Mouse (Mus musculus) adrenal gland, adult 8-10 months (tissue): ENCODE measurements around the gene Elavl2. TPM values are rescaled to one million over a fixed set of nuclear protein-coding genes. Genes with fewer than 3 reads are reported as not detected.
A peak's percentile ranks its signal among the peaks of the same experiment; 100 is the strongest.

ENCODE experiments used
- DNase-seq: peaks from one replicate; pipeline ENCODE4 v3.0.0; 2022
- total RNA-seq, 4 experiments: library from RNA; stranded (reverse); gene quantifications; 2 replicates each; pipeline ENCODE4 v1.2.4; 2022

The Elavl2 gene
- 1 to 10 TPM in 1 of 4 experiments, under 1 TPM in 3; 0.37 to 1.6 (median 0.68) TPM for total RNA-seq

GRCm38 (mm10) chr4:91400423-91400822 lies at the start of gene Elavl2:
Gene Elavl2 (minus strand): TSS chr4:91400785.
- no peak for DNase-seq

- no peak for DNase-seq
Measured at GRCm38 (mm10) chr4:91447887-91448286, 47.3 kb upstream of the Elavl2 start.

- DNase-seq = no peak
Measured at GRCm38 (mm10) chr4:91415582-91415981, 15.0 kb upstream of the Elavl2 start.

- no peak for DNase-seq
Measured at GRCm38 (mm10) chr4:91405047-91405446, 4.5 kb upstream of the Elavl2 start.

GRCm38 (mm10) chr4:91399510-91400196 lies 932 bp downstream of the Elavl2 start:
- no peak for DNase-seq

- no peak for DNase-seq
Measured at GRCm38 (mm10) chr4:91391987-91392598, 8.5 kb downstream of the Elavl2 start.

GRCm38 (mm10) chr4:91387701-91388100 lies 12.9 kb downstream of the Elavl2 start:
- DNase-seq = no peak

GRCm38 (mm10) chr4:91381201-91381627 lies 19.4 kb downstream of the Elavl2 start:
- DNase-seq = no peak

- no peak for DNase-seq
Measured at GRCm38 (mm10) chr4:91380341-91381117, 20.1 kb downstream of the Elavl2 start.

GRCm38 (mm10) chr4:91379559-91379958 lies 21.0 kb downstream of the Elavl2 start:
- no peak for DNase-seq

GRCm38 (mm10) chr4:91376317-91376910 lies 24.2 kb downstream of the Elavl2 start:
- DNase-seq = peak; percentile 91

GRCm38 (mm10) chr4:91375372-91375687 lies 25.3 kb downstream of the Elavl2 start:
- DNase-seq = no peak

- DNase-seq = no peak
Measured at GRCm38 (mm10) chr4:91374571-91375371, 25.8 kb downstream of the Elavl2 start.

- no peak for DNase-seq
Measured at GRCm38 (mm10) chr4:91372844-91373243, 27.7 kb downstream of the Elavl2 start.

- DNase-seq = peak; percentile 18
Measured at GRCm38 (mm10) chr4:91371819-91372215, 28.8 kb downstream of the Elavl2 start.

- no peak for DNase-seq
Measured at GRCm38 (mm10) chr4:91371131-91371818, 29.3 kb downstream of the Elavl2 start.

GRCm38 (mm10) chr4:91365276-91365675 lies 35.3 kb downstream of the Elavl2 start:
- DNase-seq = no peak

GRCm38 (mm10) chr4:91363963-91364362 lies 36.6 kb downstream of the Elavl2 start:
- DNase-seq = no peak

- DNase-seq = no peak
Measured at GRCm38 (mm10) chr4:91362520-91362919, 38.1 kb downstream of the Elavl2 start.

GRCm38 (mm10) chr4:91353138-91353537 lies 47.4 kb downstream of the Elavl2 start:
- DNase-seq = no peak

- DNase-seq = no peak
Measured at GRCm38 (mm10) chr4:91349579-91349978, 51.0 kb downstream of the Elavl2 start.

- DNase-seq = no peak
Measured at GRCm38 (mm10) chr4:91334177-91334576, 66.4 kb downstream of the Elavl2 start.
